Mouse (Mus musculus): ENCODE data around the gene Rbm20. TPM values are rescaled to one million over a fixed set of nuclear protein-coding genes. Genes with fewer than 3 reads are reported as not detected.

The Rbm20 gene
- polyA plus RNA-seq, 1 experiment from 2014 or later, result 0.51 TPM

GRCm38 (mm10) chr19:53831164-53831448 is 154.0 kb downstream of the Rbm20 start:
- ATAC-seq (ENCODE audit: low FRiP score), result peak; percentile 62; the same call in 1 of the 2 replicates
- WGBS, result 21% methylated on average over 3 of the region's 3 CpGs
- Histone ChIP-seq H3K27ac (replicated peaks) (peak overlapping the region; percentile 58), H3K9me3 (replicated peaks) (no peaks in the 10 kb centered on the region), H3K4me2 (peak overlapping the region; percentile 15; the same call in 1 of the 2 replicates), H3K9ac (replicated peaks) (no peak overlapping the region), H3K27me3 (replicated peaks) (no peaks in the 10 kb centered on the region), H3K4me3 (replicated peaks) (no peak overlapping the region), H3K36me3 (no peaks in the 10 kb centered on the region), H3K4me1 (peaks cover 21% of the 10 kb centered on the region)

DNA sequence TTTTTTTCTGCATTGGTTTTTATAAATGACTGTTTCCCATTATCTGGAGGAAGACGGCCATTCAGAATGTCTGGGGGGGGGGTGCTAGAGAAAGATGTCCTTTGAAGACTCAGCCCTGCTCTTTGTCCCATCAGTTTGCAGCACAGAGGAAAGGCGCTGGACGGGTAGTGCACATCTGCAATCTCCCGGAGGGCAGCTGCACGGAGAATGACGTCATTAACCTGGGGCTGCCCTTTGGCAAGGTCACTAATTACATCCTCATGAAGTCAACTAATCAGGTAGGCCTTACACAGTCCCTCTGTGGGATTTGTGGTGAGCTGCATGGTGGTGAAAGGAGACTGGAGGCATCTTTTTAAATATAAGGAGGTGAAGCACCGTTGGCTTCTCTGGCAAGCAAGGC is 155.4 kb downstream of the Rbm20 start:
- H3K9me3 ChIP-seq (replicated peaks), result no peaks in the 10 kb centered on the region
- H3K4me1 ChIP-seq, result peaks cover 21% of the 10 kb centered on the region
- 24% methylated on average over 7 of the region's 7 CpGs for WGBS
- no peak overlapping the region for H3K9ac ChIP-seq (replicated peaks)
- no peaks in the 10 kb centered on the region for H3K36me3 ChIP-seq
- no peak overlapping the region for H3K4me2 ChIP-seq
- no peak overlapping the region for H3K4me3 ChIP-seq (replicated peaks)
- H3K27ac ChIP-seq (replicated peaks), result no peak overlapping the region
- ATAC-seq (ENCODE audit: low FRiP score), result no peak
- no peaks in the 10 kb centered on the region for H3K27me3 ChIP-seq (replicated peaks)

DNA sequence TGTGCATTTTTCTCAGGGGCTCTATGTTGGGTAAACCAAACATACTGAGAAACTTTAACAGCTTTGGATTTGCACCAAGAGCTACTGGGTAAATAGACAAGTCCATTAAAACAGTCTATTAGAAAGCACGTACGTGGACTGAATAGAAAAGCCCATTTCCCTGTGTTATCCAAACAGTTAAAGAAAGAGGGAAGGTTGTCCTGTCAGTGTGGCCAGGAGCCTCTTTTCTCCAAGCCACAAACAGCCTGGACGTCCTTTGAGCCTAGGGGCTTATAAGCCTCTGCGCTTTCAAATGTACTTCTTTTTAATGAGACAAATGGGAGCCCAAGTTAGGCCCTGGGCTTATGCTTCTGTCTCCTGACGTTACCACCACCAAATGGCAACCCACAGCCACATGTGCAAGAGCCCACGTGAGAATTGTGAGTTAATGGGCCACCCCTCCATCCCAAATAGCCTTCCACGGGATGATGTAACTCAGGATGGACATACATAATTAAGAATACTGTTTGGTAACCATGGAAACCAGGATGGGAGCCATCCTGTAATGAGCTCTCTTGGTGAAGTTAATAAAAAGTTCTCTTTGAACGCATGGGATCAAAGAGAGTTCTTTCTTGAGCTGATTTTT is 156.8 kb downstream of the Rbm20 start:
- Histone ChIP-seq H3K4me3 (replicated peaks) (no peak overlapping the region), H3K36me3 (no peaks in the 10 kb centered on the region), H3K4me2 (no peak overlapping the region), H3K4me1 (peaks cover 21% of the 10 kb centered on the region), H3K9ac (replicated peaks) (no peak overlapping the region), H3K27me3 (replicated peaks) (no peaks in the 10 kb centered on the region), H3K27ac (replicated peaks) (no peak overlapping the region), H3K9me3 (replicated peaks) (no peaks in the 10 kb centered on the region)
- WGBS, result 18% methylated on average over 8 of the region's 8 CpGs
- no peak for ATAC-seq (ENCODE audit: low FRiP score)

- Histone ChIP-seq H3K4me3 (replicated peaks) (no peak overlapping the region), H3K9ac (replicated peaks) (no peak overlapping the region), H3K27ac (replicated peaks) (no peak overlapping the region), H3K4me2 (no peak overlapping the region), H3K27me3 (replicated peaks) (no peaks in the 10 kb centered on the region; the same call in 1 of the 2 replicates), H3K9me3 (replicated peaks) (no peaks in the 10 kb centered on the region), H3K4me1 (peaks cover 9% of the 10 kb centered on the region; the same call in 1 of the 2 replicates), H3K36me3 (no peaks in the 10 kb centered on the region)
- WGBS, result 55% methylated on average over 6 of the region's 6 CpGs
- no peak for ATAC-seq (ENCODE audit: low FRiP score)
Observed at GRCm38 (mm10) chr19:53836569-53837454, 159.7 kb downstream of the Rbm20 start.

DNA sequence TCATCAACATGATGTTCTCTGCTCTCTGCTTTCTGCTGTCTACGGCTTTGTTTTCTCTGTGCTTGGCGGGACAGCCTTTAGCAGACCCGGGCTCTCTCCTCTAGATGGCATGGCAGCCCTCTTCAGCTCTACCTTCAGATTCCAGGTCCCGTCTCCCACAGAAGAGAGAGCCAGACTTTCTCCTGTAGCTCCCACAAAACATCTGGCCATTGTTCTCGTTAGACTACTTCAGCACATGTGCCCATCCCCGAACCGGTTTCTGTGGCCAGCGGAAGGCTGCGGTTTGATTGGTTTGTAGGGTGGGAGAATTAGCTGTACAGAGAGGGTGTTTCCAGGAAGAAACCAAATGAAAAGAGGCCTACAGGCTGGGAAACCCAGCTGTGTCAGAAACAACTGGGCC is 161.7 kb downstream of the Rbm20 start:
- Histone ChIP-seq H3K36me3 (no peaks in the 10 kb centered on the region), H3K4me1 (peaks cover 4% of the 10 kb centered on the region; the same call in 1 of the 2 replicates), H3K4me3 (replicated peaks) (no peak overlapping the region), H3K9ac (replicated peaks) (no peak overlapping the region), H3K27ac (replicated peaks) (no peak overlapping the region), H3K4me2 (no peak overlapping the region), H3K9me3 (replicated peaks) (no peaks in the 10 kb centered on the region), H3K27me3 (replicated peaks) (no peaks in the 10 kb centered on the region; the same call in 1 of the 2 replicates)
- ATAC-seq (ENCODE audit: low FRiP score), result no peak
- WGBS, result 80% methylated on average over 9 of the region's 9 CpGs

DNA sequence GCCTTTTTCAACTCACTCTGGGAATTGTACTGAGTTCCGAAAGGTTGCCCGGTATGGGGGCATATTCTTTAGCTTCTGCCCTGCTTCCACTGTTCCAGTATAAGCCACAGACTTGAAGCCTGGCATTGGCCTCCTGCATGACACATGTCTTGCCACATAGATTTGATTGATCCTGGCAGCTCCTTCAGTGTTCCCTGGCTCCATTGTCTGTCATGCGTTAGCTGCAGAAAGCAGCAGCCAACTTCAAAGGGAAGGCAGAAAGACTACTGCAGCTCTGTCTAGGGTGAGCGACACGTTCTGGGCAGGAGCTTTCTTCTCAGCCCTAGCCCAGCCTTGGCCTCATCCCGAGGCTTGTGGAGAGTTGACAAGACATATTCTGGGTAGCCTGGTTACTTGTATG is 162.7 kb downstream of the Rbm20 start:
- Histone ChIP-seq H3K36me3 (no peaks in the 10 kb centered on the region), H3K27ac (replicated peaks) (no peak overlapping the region), H3K9me3 (replicated peaks) (no peaks in the 10 kb centered on the region), H3K4me2 (no peak overlapping the region), H3K4me1 (no peaks in the 10 kb centered on the region), H3K4me3 (replicated peaks) (no peak overlapping the region), H3K27me3 (replicated peaks) (no peaks in the 10 kb centered on the region; the same call in 1 of the 2 replicates), H3K9ac (replicated peaks) (no peak overlapping the region)
- WGBS, result 52% methylated on average over 6 of the region's 6 CpGs
- ATAC-seq (ENCODE audit: low FRiP score), result no peak

- 69% methylated on average over 8 of the region's 8 CpGs for WGBS
- H3K4me1 ChIP-seq, result no peaks in the 10 kb centered on the region
- no peaks in the 10 kb centered on the region for H3K36me3 ChIP-seq
- H3K9ac ChIP-seq (replicated peaks), result no peak overlapping the region
- H3K4me2 ChIP-seq, result no peak overlapping the region
- no peak overlapping the region for H3K27ac ChIP-seq (replicated peaks)
- no peak overlapping the region for H3K4me3 ChIP-seq (replicated peaks)
- peaks cover 5% of the 10 kb centered on the region; the same call in 1 of the 2 replicates for H3K27me3 ChIP-seq (replicated peaks)
- no peaks in the 10 kb centered on the region for H3K9me3 ChIP-seq (replicated peaks)
- no peak for ATAC-seq (ENCODE audit: low FRiP score)
Observed at GRCm38 (mm10) chr19:53841915-53842314, 164.8 kb downstream of the Rbm20 start.

DNA sequence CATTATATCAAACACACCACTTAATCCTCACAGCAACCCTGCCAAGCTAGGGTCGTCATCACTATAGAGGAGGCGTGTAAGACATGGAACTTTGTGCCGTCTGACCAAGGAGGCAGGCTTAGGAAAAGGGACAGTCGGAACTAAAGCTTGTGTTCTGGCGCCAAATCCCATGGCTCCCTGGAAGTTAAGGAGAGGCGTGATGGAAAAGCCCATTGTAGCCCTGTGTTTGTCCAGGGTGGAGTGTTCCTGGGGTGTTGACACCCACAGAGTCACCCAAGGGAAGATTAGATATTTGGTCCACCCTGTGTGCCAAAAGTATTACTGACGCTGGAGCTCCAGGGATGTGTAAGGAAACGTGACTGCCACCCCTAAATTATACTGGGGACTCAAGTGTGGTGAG is 166.9 kb downstream of the Rbm20 start:
- 91% methylated on average over 8 of the region's 8 CpGs for whole genome bisulfite sequencing

DNA sequence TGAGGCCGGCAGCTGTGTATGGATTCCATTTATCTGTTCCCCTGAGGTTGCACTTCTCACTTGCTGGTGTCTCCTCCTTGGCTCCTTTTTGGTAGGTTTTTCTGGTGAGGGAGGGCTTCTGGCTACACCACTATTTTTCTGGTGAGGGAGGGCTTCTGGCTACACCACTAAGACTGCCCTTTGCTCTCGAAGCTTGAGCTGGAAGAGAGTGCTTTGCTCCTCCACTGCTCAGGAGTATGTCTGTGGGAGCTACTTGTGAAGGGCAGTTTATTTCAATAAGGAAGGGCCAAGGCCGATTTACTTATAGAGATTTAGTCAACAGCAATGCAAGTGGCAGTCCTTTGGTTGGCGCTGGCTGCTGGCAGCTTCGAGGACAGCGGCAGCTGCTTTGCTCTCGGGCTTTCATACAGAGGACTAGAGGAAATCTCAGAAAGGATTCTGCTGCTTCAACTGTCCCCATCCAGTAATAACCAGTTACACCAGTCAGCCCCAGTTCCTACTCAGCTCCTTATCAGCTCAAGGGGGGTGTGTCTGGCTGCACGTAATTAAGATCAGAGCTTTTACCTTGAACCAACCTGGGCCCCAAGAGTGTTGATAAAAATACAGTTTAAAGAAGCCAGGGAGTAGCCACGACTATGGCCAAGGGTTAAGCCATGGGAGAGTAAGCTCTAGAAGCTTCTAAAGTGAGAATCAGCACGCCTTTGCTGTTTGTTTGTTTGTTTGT is 171.3 kb downstream of the Rbm20 start:
- Histone ChIP-seq H3K4me2 (no peak overlapping the region), H3K27ac (replicated peaks) (no peak overlapping the region), H3K9me3 (replicated peaks) (no peaks in the 10 kb centered on the region), H3K4me1 (peaks cover 36% of the 10 kb centered on the region), H3K4me3 (replicated peaks) (no peak overlapping the region), H3K9ac (replicated peaks) (no peak overlapping the region), H3K36me3 (no peaks in the 10 kb centered on the region), H3K27me3 (replicated peaks) (peaks cover 5% of the 10 kb centered on the region; the same call in 1 of the 2 replicates)
- WGBS, result 88% methylated on average over 10 of the region's 10 CpGs
- ATAC-seq (ENCODE audit: low FRiP score), result no peak

More for the DNA sequence above, 166.9 kb downstream of the Rbm20 start:
- Histone ChIP-seq H3K27ac (replicated peaks) (no peak overlapping the region), H3K4me3 (replicated peaks) (no peak overlapping the region), H3K27me3 (replicated peaks) (peaks cover 5% of the 10 kb centered on the region; the same call in 1 of the 2 replicates), H3K4me1 (no peaks in the 10 kb centered on the region), H3K9me3 (replicated peaks) (no peaks in the 10 kb centered on the region), H3K36me3 (no peaks in the 10 kb centered on the region), H3K9ac (replicated peaks) (no peak overlapping the region), H3K4me2 (no peak overlapping the region)
- ATAC-seq (ENCODE audit: low FRiP score), result no peak

DNA sequence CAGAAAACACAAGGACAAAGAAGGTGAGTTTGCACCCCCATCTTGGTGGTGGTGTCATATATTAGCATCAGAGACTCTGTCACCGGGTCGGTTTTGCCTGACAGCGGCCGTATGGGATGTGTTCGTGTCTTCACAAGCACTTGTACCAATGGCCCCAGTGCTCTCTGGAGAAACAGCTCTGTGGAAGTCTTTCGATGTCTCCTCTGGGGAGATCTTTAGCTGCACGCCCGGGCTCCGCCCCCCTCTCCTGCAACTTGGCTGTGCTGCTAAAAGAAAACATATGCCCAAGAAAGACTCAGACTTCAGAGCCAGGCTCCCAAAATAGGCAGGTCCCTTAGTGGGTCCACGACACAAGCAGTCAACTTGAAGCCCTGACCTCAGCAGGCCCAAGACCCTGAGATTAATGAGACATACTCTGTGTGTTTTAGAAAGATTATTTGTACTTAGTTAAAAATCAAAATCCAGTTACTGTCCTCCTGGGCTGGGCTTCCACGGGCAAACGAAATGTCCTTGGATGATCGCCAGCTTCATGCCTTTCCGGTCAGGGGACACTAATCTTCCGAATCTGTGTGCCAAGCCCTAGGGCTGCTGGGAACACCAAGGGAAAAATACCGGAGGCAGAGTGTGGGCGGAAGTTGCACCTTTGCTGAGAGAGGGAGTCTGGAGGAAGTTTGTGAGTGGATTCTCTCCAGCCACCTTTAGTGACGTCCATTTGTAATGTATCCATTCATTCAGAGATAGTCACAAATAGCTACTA is 173.2 kb downstream of the Rbm20 start:
- H3K36me3 ChIP-seq, result no peaks in the 10 kb centered on the region
- H3K9me3 ChIP-seq (replicated peaks), result no peaks in the 10 kb centered on the region
- H3K4me3 ChIP-seq (replicated peaks), result no peak overlapping the region
- no peak for ATAC-seq (ENCODE audit: low FRiP score)
- WGBS, result 55% methylated on average over 18 of the region's 18 CpGs
- H3K27me3 ChIP-seq (replicated peaks), result peaks cover 8% of the 10 kb centered on the region; the same call in 1 of the 2 replicates
- H3K9ac ChIP-seq (replicated peaks), result no peak overlapping the region
- 0 out of 2 replicates have a peak overlapping the region, but pooled peaks have one; percentile 10 for H3K27ac ChIP-seq (replicated peaks)
- no peak overlapping the region for H3K4me2 ChIP-seq
- peaks cover 44% of the 10 kb centered on the region for H3K4me1 ChIP-seq

DNA sequence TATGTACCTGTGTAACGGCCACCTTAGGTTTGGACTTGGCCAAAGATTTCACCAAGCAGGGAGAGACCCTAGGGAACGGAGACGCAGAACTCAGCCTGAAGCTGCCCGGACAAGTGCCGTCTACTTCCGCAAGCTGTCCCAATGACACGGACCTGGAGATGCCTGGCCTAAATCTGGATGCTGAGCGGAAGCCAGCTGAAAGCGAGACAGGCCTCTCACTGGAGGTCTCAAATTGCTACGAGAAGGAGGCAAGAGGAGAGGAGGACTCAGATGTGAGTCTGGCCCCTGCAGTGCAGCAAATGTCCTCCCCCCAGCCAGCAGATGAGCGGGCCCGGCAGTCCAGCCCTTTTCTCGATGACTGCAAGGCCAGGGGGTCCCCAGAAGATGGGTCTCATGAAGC is 174.2 kb downstream of the Rbm20 start:
- peak overlapping the region; percentile 83 for H3K27ac ChIP-seq (replicated peaks)
- no peaks in the 10 kb centered on the region for H3K36me3 ChIP-seq
- no peak for ATAC-seq (ENCODE audit: low FRiP score)
- peaks cover 44% of the 10 kb centered on the region for H3K4me1 ChIP-seq
- H3K27me3 ChIP-seq (replicated peaks), result peaks cover 6% of the 10 kb centered on the region; the same call in 1 of the 2 replicates
- no peak overlapping the region for H3K4me3 ChIP-seq (replicated peaks)
- H3K9me3 ChIP-seq (replicated peaks), result no peaks in the 10 kb centered on the region
- no peak overlapping the region for H3K9ac ChIP-seq (replicated peaks)
- no peak overlapping the region for H3K4me2 ChIP-seq
- WGBS, result 87% methylated on average over 13 of the region's 13 CpGs

Measured in neural tube, embryonic 15.5 days (tissue).